Mouse (Mus musculus) adrenal gland (tissue): ENCODE measurements around the gene Srxn1.

ENCODE experiments used
- intact Hi-C: fragments of 180-260 bp; cut with DNase I; formaldehyde crosslinking; loops from one replicate; pipeline ENCODE4 v1.15.1; 2025

Gene Srxn1

DNA sequence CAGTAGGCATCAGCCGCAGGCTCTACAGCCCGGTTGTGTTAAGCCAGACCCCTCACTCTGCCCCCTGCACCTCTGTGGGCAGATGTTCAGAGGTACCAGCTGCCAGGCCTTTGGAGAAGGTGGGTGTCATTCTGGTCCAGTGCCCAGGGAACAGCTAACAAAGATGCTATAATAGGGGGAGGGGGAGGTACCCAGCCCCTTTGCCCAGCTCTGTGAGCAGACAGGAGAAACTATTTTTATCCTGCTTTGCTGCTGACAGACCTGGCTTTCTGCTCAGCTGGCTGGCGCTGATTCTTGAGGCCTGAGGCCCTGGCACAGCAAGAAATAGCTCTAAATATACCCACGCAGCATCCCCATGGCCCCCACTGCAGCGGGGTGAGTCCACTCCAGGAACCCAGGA, 18.2 kb upstream of the Srxn1 start:
- intact Hi-C loops, result no loop called here

DNA sequence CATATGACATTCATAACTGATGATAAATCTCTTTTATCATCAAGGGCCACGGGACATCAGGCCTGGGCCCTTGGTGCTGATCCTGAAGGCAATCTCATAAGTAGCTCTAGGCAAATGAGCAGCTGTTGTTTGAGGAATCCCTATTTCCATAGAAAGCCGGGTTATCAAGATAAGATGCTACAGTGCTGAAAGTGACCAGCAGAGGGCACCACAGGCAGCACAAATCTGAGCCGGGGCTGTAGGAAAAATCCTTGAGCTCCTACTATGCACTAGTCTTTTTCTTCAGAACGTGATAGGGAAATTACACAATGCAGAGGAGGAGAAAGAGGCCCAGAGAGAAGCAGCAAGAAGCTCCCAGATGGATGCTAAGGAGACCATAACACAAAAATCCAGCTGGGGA, 16.2 kb upstream of the Srxn1 start:
- intact Hi-C loops, result loop anchor here (1.0 to 2.0 kb wide), 2 partner anchors 108 to 279 kb away; no protein-coding TSS in a partner anchor

DNA sequence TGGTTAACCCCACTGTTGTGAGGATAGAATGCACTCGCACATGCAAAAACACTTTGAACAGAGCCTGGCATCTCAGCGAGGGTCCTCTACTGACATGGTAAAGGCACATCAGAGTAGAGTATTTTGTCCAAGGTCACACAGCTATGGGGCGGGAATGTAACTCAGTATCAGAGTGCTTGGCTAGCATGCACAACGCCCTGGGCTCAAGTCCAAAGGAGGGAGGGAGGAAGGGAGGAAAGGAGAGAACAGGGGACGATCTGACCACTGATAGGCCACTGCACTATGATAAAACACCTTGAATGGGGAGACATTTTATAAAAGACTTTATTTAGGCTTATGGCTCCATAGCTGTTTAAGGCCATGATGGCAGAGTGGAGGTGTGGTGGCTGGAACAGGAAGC, 15.7 kb upstream of the Srxn1 start:
- intact Hi-C loops, result loop anchor here (1.0 to 2.0 kb wide), 2 partner anchors 107 to 279 kb away; no protein-coding TSS in a partner anchor

DNA sequence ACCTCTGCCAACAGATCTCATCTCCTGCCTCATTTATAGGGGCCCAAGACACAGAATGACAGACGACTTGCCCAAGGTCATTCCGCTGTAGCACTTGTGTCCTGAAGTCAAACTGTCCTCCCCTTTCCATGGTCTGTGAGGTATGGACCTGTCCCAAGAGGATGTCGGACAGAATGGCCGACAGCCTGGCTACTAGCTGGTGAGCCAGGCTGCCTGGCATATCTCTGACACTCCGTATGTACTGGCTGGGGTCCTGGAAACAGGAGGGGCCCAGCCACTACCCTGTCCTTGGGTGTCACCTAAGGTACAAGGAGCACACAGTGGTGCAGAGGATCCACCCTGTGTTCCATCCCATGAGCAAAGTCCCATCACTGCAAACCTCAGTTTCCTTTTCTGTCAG, 14.8 kb upstream of the Srxn1 start:
- intact Hi-C loops, result no loop called here

DNA sequence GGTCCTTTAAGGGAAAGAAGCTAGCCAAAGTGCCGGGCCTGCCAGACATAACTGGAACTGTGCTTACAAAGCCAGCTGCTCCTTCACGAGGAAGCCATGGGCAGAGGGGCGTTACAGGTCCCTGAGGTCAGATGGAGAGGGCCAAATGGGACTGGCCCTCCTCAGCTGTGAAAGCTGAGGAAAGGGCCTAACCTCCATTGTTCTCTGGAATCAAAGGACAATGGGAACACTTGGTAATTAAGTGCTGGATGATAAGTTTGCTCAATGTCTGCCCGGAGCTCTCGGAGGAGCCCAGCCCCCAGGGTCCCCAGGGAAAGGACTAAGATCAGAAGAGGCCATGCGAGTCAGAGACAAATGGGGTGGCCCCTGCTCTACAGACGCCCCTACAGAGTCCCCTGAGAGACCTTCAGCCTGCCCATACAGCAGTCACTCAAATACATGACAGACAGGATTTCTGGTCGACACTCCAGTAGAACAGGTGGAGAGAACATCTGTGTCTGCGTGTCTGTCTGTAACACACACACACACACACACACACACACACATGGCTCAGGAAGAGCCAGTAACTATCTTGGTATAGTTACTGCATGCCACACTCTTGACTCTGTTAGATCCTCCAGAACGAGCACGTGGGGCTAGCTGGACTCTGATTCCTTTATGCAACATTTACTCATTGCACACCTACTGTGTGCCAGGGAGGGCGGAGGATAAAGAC, 13.8 kb upstream of the Srxn1 start:
- intact Hi-C loops, result no loop called here

DNA sequence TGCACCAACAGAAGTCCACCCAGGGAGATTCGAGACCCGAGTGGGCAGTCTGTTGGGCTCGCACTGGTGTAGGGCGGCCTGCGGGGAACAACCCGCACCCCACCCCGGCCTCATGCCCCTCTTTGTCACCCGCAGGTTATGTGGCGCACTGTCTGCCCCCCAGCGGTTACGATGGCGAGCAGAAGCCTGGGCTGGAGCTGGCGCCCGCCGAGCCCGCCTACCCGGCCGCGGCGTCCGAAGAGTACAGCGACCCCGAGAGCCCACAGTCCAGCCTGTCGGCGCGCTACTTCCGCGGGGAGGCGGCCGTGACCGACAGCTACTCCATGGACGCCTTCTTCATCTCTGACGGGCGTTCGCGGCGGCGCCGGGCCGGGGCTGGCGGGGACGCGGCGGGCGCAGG, 12.4 kb upstream of the Srxn1 start:
- intact Hi-C loops, result no loop called here

DNA sequence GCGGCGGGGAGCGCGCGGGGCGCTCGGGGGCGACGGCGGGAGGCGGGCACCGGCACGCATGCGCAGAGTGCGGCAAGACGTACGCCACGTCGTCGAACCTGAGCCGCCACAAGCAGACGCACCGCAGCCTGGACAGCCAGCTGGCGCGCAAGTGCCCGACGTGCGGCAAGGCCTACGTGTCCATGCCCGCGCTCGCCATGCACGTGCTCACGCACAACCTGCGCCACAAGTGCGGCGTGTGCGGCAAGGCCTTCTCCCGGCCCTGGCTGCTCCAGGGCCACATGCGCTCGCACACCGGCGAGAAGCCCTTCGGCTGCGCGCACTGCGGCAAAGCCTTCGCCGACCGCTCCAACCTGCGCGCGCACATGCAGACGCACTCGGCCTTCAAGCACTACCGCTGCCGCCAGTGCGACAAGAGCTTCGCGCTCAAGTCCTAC, 11.9 kb upstream of the Srxn1 start:
- intact Hi-C loops, result no loop called here

DNA sequence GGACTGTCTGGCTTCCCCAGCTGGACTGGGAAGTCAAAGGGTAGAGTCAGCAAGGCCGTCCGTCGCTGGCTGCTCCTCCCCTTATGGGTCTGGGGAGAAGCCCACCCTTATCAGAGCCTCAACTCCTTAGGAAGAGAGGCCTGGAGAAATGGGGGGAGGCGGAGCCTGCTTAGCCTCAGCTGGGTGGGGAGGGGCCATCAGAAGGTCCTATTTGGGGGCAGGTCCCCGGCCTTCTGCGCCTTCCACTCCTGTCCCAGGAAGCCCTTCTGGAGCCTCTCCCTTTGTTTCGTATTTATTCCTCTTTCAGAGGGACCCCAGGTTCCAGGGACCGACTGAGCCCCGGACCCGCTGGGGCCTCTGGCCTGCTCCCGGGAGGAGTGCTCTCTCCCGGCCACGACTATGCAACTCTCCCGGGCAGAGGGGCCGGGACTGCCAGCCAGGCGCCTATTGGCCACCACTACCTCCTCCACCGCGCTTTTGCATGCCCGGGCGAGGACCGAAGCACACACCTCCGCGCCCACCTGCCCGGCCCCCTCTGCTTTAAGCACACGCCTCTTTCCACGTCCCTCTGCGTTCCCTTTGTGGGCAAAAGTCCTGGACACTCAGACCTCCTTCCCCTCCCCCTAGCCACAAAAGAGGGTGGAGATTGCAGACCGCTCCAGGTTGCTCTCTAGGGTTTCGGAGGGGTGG, 10.3 kb upstream of the Srxn1 start:
- intact Hi-C loops, result no loop called here

DNA sequence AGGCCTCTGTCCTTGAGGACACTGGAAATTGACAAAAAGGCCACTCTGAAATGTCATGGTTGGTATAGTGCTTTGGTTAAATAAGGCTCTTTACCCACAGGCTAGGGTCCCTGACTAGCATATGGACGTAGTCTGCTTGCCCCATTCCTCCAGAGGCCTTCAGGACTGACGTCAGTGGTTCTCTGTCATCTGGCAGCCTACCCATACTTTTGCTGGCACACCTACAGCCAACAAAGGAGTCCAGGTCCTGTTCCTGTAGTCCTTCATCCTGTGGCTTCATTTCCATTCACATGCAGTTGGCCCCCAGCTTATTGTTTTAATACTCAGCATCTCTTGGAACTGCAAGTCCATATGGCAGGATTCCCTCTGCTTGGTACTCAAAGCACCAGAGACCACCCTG, 8.4 kb upstream of the Srxn1 start:
- intact Hi-C loops, result no loop called here

DNA sequence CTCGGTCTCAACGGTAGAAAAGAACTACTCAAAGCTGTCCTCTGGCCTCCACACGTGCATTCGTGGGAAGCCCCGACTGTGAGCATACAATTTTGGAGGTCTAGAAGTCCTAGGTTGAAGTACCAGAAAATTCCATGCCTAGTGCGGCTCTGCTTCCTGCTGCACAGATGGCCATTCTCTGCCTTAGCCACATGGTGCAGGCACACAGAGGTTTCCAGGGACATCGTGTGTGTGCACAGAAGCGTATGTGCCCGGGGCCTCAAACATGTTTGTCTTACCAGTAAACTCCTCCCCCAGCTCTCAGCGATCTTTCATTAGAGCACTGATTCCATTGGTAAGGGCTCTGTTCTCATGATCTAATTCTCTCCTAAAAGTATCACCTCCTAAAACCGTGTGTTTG, 7.4 kb upstream of the Srxn1 start:
- intact Hi-C loops, result no loop called here

DNA sequence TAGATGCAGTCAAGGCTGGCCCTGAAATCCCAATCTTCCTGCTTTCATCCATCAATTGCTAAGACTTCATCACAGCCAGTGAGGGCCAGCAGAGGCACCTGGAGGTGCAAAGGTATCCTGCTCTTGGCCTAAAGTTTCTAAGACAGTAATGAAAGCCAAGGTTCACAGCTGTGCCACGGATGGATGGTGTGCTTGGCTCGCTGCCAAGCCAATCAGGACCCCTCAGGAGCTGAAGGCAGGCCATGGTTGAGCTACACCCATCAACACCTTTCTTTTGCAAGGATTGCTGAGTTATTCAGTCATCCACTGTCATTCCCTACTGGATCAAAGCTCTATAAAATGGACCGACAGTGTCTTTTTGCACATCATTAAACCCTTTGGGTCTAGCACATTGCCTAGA, 5.8 kb upstream of the Srxn1 start:
- intact Hi-C loops, result no loop called here

DNA sequence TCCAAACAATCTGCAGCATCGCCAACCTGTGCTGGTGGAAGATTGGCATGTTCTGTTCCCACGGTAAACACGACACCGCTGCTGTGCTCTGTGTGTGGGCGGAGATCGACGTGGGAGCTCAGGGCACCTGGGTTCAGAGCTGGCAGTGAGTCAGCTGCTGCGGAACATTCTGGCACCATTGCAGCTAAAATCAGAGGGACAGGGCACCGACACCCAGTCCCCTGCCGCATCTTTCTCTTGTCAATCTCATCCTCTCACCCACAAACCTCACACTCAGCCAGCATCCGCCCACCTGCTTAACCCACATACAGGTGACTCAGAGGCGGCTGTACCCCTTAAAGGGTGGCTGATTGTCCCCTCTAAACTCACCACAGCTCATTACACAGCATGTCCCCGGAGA, 3.6 kb upstream of the Srxn1 start:
- intact Hi-C loops, result loop anchor here (10.0 kb wide), 1 partner anchor 233 kb away; the partner anchor contains the start of gene Rbck1

DNA sequence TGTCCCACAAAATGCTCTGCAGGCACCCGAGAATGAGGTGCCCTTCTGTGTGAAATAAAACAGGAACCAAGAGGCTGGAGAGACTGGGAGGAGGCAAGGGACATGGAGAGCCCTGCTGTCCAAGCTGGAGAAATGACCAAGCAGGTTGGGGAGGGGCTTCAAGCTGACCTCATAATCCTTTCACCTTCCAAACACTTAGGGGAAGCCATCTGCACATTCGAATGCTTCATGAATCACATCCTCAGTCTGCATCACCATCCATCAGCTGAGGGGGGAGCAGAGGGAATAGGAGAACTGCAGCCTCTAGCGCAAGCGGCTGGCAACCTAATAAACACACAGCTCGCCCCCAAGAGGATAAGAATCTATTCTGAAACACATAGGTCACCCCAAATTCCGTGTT, 2.9 kb upstream of the Srxn1 start:
- intact Hi-C loops, result loop anchor here (10.0 kb wide), 1 partner anchor 232 kb away; the partner anchor contains the start of gene Rbck1

DNA sequence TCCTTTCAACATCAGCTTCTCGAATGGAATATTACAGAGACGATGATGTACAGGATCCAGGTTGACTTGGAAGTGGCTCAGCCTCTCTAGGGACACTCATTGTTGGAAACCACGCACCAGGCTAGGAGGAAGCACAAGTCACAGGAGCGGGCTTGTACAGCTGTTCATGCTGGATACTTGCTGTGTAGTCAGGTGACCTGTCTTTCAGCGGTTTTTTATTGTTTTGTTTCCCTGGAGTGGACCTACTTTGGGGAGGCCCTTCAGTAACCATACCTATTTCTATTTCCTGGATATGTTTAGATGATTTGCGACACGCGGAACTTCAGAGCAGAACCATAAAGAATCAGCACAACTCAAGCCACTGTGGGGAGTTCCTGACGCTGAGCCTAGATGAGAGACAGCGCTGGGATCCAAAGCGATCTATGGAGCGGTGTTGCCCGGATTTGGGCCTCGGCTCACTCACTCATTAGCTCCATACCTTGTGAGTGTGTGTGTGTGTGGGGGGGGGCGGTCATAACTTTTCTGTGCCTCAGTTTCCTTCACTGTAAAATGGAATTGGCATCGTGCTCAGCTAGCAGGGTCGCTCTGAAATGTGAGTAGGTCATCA, 502 bp upstream of the Srxn1 start:
- intact Hi-C loops, result loop anchor here (10.0 kb wide), 1 partner anchor 230 kb away; the partner anchor contains the start of gene Rbck1

DNA sequence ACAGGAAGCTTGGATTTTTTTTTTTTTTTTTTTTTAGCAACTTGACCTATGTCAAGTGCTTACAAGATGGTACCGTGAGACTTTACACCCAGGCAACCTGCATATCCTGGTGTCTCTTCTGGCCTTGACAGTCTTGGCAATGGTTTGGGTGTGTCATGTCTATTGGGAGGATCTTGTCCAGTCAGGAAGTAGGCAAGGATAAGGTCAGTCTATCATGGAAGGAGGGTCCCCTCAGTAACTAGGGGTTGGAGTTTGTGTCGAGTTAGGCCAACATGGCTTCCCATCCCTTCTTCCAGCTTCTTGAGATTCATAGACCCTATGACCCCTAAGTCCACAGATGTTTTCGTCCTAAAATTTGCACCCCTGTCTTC, 894 bp downstream of the Srxn1 start:
- intact Hi-C loops, result loop anchor here (10.0 kb wide), 1 partner anchor 229 kb away; the partner anchor contains the start of gene Rbck1

DNA sequence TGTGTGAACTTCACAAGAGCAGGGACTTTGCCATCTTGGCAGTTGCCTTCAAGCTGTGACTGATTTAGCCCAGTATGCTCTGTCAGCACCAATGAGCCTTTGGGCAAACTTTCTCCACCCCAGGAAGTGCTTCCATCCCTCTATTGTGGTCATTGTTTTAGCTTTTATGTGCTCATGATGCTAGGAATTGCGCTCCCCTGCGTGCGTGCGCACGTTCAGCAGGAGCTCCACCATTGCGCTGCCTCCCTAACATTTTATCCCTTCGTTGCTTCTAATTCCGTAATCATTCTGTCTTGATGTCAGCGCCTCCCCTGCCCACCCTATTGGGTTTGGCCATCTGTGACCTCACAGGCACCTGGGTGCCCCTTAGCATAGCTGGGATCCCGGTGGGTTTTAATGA, 1.3 kb downstream of the Srxn1 start:
- intact Hi-C loops, result loop anchor here (10.0 kb wide), 1 partner anchor 228 kb away; the partner anchor contains the start of gene Rbck1

DNA sequence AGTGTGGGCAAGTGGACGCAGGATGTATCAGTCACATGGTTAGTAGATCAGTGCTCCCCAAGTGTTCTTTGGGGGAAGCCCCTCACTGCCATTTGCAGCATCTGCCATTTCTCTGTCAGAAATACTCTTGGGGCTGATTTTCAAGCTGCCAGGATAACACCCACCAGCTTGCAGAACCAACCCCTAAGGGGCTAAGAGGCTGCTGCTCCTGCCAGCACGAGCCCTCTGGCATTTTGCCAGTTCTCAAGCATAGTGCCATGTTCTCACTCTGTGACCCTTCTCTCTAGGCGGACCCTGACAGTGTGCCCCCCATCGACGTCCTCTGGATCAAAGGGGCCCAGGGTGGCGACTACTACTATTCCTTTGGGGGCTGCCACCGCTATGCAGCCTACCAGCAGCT, 3.4 kb downstream of the Srxn1 start:
- intact Hi-C loops, result loop anchor here (10.0 kb wide), 1 partner anchor 226 kb away; the partner anchor contains the start of gene Rbck1

DNA sequence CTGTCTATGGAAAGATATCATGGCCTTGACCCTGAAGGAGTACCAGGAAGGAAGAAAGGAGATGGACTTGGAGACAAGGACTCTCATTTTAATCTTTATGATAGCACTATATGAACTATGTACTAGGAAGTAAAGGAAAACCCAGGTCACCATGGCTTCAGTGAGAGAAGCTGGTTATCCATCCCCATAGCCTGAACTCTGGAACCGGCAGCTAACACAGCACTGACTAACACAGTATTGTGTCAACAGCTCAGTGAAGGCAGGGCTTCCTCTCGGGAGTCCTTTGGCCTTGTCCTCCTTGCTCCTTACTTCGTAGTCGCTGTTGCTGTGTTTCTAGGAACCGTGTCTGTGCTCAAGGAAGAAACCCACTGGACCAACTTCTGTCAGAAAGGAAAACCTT, 4.1 kb downstream of the Srxn1 start:
- intact Hi-C loops, result loop anchor here (10.0 kb wide), 1 partner anchor 225 kb away; the partner anchor contains the start of gene Rbck1

DNA sequence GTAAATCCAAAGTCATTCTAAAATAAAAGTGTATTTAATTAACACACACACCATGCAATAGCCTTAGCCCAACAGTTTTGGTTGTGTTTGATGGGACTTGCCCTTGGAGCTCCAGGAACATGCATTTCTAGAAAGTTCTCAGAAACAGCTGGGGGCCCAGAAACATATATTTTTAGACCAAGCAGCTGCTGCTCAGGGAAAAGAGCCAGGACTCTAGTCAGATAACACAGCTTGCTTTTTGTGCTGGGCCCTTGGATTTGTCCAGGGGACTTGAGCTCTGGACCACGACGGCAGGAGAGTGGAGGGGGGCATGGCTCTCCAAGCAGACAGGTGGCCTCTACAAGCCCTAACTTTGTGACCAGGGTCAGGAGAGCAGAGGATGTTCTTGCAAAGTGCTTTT, 6.0 kb downstream of the Srxn1 start:
- intact Hi-C loops, result no loop called here

DNA sequence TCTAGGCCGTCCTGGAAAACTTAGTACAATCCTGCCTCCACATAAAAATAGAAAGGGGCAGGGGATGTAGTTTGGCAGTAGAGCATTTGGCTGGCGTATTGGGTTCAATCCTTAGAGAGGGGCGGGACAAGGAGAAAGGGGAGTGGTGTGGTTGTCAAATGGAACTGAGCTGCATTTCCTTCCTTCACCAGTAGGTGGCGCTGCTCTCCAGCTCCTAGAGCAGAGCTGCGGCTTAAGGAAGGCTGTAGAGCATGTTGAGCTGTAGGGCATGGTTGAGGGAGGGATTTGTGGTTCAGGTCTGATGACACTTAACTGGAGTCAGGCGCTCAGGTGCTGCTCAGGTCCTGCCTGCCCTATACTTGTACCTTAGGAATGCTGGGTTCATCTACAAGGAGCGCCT, 6.6 kb downstream of the Srxn1 start:
- intact Hi-C loops, result loop anchor here (1.0 kb wide), 1 partner anchor 85 kb away; no protein-coding TSS in a partner anchor

DNA sequence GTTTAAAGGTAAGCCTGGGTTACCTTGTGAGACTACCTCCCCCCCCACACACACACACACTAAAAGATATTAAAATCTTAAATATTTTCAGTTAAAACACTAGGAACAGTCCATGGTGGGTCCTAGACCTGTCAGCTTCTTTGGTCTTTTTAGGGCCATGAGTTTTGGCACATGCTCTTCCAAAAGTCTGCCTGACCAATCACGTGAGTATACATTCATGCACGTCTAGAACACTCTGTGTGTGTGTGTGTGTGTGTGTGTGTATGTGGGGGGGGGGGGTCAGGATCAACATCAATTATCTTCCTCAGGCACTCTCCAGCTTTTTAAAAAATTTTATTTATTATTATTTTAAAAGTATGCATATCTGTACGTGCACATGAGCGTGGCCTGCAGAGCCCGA, 7.2 kb downstream of the Srxn1 start:
- intact Hi-C loops, result loop anchor here (1.0 kb wide), 1 partner anchor 85 kb away; no protein-coding TSS in a partner anchor

DNA sequence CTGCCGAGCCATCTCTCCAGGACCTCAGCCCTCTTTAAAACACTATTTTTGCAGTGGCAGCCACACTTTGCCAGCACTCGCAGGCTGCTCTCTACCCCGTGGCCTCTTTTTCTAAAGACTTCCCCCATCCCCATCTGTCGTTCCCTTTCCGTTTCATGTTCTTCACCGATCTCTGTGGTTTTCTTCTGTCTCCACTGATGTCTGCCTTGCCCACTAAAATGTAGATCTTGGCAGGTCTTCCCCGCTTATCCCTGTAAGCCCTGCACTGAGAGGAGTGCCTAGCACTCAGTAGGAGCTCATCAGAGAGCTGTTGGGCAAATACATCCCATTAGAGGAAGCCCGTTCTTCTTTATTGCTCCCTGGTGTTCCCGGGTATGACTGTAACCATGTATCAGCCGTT, 7.7 kb downstream of the Srxn1 start:
- intact Hi-C loops, result loop anchor here (1.0 kb wide), 1 partner anchor 84 kb away; no protein-coding TSS in a partner anchor
